Mouse (Mus musculus) frontal cortex, postnatal 14 days (tissue): ENCODE data around the gene 4921517D22Rik.
"Not testable (repeated sequence)": the region's sequence is repeated elsewhere in the genome, so short reads cannot be mapped to it uniquely, and the experiment has no call there.

ENCODE experiments used
- DNase-seq, 2 experiments: peaks; one replicate each; pipeline ENCODE4 v3.0.0; 2022; ENCODE audit warnings: low spot score in 2 of 2

4921517D22Rik gene

GRCm38 (mm10) chr13:59694008-59694407 is at the start of gene 4921517D22Rik:
4921517D22Rik (minus strand) TSS chr13:59694108.
- DNase-seq = no peak

GRCm38 (mm10) chr13:59741697-59742096 is 47.8 kb upstream of the 4921517D22Rik start:
- no peak for DNase-seq

DNA sequence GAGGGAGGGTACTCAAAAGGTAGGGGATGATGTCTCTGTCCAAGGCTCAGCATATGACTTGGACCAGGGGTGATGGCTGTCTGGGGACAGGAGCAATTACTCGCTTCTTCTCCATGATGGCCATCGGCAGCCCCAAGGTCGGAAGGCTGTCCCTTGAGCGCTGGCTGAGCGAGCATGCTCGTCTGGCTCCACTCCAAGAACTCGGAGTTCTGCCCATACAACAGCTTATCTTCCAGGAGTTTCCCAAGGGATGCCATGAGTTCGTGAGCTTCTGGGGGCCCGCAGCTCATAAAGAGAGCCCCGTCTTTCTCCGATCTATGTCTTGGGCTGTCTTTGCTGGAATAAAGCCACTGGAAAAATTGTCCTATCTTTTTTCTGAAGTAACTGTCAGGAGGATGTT is 47.2 kb upstream of the 4921517D22Rik start:
- DNase-seq = no peak

GRCm38 (mm10) chr13:59739397-59739796 is 45.5 kb upstream of the 4921517D22Rik start:
- no peak for DNase-seq

GRCm38 (mm10) chr13:59738455-59738854 is 44.5 kb upstream of the 4921517D22Rik start:
- DNase-seq = no peak

DNA sequence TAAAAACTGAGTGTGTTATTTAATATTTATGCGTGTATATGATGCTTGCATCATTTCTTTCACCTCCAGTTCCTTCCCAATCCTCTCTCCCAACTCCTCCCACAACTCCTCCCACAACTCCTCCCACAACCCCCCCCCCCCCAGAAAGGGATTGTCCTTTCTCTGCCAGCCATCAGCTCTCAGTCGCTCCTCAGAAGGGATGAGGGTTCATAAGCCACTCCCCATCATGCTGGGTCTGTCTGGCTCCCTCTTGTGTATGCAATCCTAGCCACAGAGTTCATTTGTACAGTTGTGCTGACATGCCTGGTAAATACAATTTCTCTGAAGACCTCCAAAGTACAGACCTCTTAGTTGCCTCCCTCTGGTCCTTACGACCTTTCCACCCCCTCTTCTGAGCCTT is 41.3 kb upstream of the 4921517D22Rik start:
- no peak for DNase-seq

DNA sequence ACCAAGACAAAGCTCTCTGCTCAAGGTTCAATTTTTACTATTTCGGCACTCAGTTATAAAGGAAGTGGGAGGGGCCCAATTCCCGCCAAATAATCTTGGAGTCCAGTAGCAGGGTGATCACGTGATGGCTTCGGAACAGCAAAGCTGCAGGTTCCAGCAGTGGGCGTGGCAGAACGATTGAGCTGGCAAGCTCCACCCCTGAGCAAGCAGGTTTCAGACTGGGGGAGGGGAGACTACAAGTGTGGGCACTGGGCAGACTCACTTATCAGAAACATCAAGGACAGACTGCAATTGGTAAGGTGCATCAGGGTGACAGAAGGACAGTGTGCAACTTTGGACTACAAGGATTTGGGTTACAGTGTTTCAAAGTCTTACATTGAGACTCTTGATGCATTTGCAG is 40.4 kb upstream of the 4921517D22Rik start:
- not testable (repeated sequence) for DNase-seq

DNA sequence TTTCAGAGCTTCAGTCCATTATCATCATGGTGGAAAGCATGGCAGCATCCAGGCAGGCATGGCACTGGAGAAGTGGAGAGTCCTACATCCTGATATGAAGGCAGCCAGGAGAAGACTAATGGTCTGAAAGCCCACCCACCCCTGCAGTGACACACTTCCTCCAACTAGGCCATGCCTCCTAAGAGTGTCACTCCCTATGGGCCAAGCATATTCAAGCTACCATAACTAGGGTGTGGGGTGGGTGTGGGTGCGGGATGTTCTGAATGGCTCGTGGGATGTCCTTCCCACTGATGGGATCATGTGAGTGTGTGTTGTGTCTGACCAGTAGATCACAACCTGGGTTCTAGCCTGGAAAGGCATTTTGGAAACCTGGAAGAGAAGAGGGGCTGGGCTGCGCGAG is 40.0 kb upstream of the 4921517D22Rik start:
- DNase-seq = no peak

DNA sequence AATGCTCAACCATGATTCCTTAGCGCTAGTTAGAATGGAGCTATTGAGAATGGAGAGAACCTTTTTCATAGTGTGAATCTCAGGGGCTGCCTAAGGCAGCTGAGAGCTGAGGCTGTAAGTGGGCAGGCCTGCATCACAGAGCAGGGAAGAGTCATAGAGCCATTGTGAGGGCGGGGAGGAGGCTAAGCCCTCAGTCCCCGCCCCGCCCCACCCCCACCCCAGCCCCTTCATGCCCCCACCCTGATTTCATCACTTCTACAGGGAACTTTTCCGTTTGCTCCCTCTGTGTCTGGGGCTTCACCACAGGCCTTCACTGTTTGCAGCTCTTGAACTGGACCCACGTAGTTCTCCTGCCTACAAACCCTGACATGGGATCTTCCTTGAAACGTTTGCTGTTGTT is 37.7 kb upstream of the 4921517D22Rik start, which contains the start of gene Spata31d1d:
TSS of gene Spata31d1d (minus strand) at position 101 of the 400 bp plus-strand sequence.
- DNase-seq = no peak

- peak; percentile 76 to 80 for DNase-seq
Observed at GRCm38 (mm10) chr13:59728378-59729093, 34.6 kb upstream of the 4921517D22Rik start.

- no peak for DNase-seq
Observed at GRCm38 (mm10) chr13:59726139-59726867, 32.4 kb upstream of the 4921517D22Rik start.

- DNase-seq = not testable (repeated sequence)
Observed at GRCm38 (mm10) chr13:59722089-59722488, 28.2 kb upstream of the 4921517D22Rik start.

GRCm38 (mm10) chr13:59719475-59719874 is 25.6 kb upstream of the 4921517D22Rik start:
- DNase-seq = no peak

DNA sequence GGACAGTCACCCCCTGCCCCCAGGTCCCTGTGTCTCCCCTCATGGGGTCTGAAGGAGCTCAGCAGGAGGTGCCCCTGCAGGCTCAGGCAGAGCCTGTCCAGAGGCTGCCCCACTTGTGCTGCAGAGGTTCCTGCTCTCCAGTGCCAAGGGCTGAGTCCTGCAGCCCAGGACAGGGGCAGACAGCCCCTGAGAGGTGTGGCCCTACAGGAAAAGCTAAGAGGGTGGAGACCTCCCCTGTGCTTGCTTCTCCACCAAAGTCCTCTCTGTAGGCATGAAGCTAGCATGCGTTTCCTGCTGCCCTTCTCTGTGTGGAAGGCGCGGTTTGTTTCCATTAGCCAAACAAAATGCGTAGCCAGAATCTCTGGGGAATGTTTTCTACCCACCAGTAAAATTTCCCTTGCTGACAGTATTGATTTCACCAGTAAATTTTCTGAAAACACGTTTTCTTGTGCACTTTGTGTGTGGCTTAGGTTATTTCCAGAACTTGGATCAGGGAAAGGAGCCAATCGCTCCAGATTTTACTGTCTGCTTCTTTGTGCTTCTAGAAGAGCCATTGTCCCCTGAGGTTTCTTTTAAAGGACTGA is 25.0 kb upstream of the 4921517D22Rik start:
- DNase-seq = not testable (repeated sequence)

- DNase-seq = no peak
Observed at GRCm38 (mm10) chr13:59713710-59714109, 19.8 kb upstream of the 4921517D22Rik start.

DNA sequence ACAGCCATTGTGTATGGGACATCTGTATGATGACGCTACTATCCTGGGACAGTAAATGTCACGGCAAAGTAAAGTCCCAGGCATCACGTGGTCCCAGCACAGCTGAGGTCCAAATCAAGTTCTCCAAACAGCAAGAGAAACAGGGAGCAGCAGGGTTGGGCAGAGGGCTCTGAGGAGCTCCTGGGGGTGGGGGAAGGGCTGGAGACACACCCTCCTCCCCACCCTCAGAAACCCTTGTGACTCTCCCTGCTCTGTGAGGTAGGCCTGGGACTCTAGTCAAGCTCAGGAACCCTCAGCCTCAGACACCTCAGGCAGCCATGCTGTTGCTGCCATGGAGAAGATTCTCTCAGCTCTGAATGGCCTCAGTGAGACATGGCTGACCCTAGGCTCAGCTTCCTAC is 18.1 kb upstream of the 4921517D22Rik start, which contains the start of gene Spata31d1b:
TSS of gene Spata31d1b (plus strand) at position 301 of the 400 bp plus-strand sequence.
- DNase-seq = not testable (repeated sequence)

DNA sequence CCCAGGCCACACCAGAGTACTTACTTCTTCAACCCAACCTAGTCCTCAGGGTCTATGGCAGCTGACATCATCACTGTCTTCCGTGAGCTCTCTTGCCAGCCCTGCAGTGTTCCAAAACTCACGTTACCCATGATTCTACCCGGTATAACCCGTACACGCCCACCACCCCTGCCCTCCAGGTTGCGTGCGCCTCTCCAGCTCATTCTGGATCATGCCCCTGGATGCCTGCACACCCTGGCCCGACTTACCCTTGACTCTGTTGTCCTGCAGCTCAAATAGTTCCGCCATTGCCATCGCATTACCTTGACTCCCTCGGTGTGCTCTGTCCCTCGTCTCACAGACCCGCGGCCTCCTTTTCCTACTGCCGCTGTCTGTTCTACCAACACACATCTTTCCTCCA is 16.3 kb upstream of the 4921517D22Rik start, which contains the start of gene Spata31d1a:
TSS of gene Spata31d1a (minus strand) at position 101 of the 400 bp plus-strand sequence.
- DNase-seq = no peak

- DNase-seq = no peak
Observed at GRCm38 (mm10) chr13:59704562-59704961, 10.7 kb upstream of the 4921517D22Rik start.

DNA sequence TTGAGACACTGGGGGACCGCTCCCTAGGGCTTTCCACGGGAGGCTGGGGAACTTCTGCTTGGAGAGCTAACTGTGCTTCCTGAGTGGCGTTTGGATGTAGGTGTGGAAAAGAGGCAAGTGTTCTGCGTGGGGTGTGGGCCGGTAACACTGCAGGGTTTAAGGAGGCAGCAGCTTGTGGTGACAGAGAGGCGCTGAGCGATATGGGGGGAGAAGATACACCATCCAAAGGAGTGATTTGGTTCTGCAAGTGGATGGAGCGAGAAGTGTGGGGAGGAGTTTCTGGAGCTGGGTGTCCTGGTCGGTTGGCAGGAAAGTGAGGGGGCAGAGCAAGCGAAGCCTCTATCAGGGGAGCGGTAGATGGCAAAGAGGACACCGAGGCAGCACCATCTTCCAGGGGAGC is 9.6 kb upstream of the 4921517D22Rik start:
- DNase-seq = no peak

- not testable (repeated sequence) for DNase-seq
Observed at GRCm38 (mm10) chr13:59700137-59700536, 6.2 kb upstream of the 4921517D22Rik start.

GRCm38 (mm10) chr13:59699131-59699530 is 5.2 kb upstream of the 4921517D22Rik start:
- DNase-seq = no peak

GRCm38 (mm10) chr13:59695781-59696180 is 1.9 kb upstream of the 4921517D22Rik start:
- DNase-seq = no peak
